Mouse (Mus musculus) heart, postnatal 0 days (tissue): Measurements from ENCODE around the gene Supt20.

ENCODE experiments used
- CTCF ChIP-seq: IDR thresholded peaks from 2 replicates; pipeline ENCODE4 v1.5.1; 2016; ENCODE audit warnings: antibody characterized with exemption, control low read depth, low read depth
- EP300 ChIP-seq: IDR thresholded peaks from 2 replicates; pipeline ENCODE4 v1.6.1; 2016; ENCODE audit warnings: antibody characterized with exemption, low read depth

- TF ChIP-seq CTCF (no peak), EP300 (no peak)
These were observed 83.5 kb downstream of the Supt20 start for GRCm38 (mm10) chr3:54775989-54776631.
